Mouse (Mus musculus) gastrocnemius, postnatal 14 days (tissue): ENCODE data around the gene Neu3. TPM values are rescaled to one million over a fixed set of nuclear protein-coding genes. Genes with fewer than 3 reads are reported as not detected.

Source experiments
- DNase-seq: peaks from one replicate; pipeline ENCODE4 v3.0.0; 2021; ENCODE audit warnings: mixed read lengths
- intact Hi-C: fragments of 180-260 bp; cut with DNase I; formaldehyde crosslinking; loops from one replicate; pipeline ENCODE4 v1.15.1; 2025; ENCODE audit warnings: low total_unique reads
- total RNA-seq, 2 experiments: library from RNA; stranded (reverse); gene quantifications; 2 replicates each; pipeline ENCODE4 v1.2.3; 2021

Neu3 gene
- total RNA-seq, 2 experiments from 2014 or later = 2.9 to 3.3 TPM

GRCm38 (mm10) chr7:99799118-99799517, 29.1 kb downstream of the Neu3 start:
- DNase-seq = no peak
- intact Hi-C loops = loop anchor here (2.0 to 10.0 kb wide), 3 partner anchors 84 to 182 kb away; partner anchors contain the start of gene Slco2b1

GRCm38 (mm10) chr7:99797911-99798647, 30.1 kb downstream of the Neu3 start:
- intact Hi-C loops = loop anchor here (2.0 to 10.0 kb wide), 3 partner anchors 83 to 181 kb away; partner anchors contain the start of gene Slco2b1
- DNase-seq = peak; percentile 26

GRCm38 (mm10) chr7:99797261-99797660, 31.0 kb downstream of the Neu3 start:
- intact Hi-C loops = loop anchor here (5.0 to 10.0 kb wide), 2 partner anchors 82 to 135 kb away; partner anchors contain the start of gene Slco2b1

GRCm38 (mm10) chr7:99796471-99796870, 31.7 kb downstream of the Neu3 start:
- intact Hi-C loops = loop anchor here (5.0 to 10.0 kb wide), 2 partner anchors 82 to 134 kb away; partner anchors contain the start of gene Slco2b1
- DNase-seq = no peak

More at GRCm38 (mm10) chr7:99797261-99797660, 31.0 kb downstream of the Neu3 start:
- DNase-seq = no peak

- DNase-seq = no peak
- intact Hi-C loops = loop anchor here (5.0 to 10.0 kb wide), 2 partner anchors 81 to 133 kb away; partner anchors contain the start of gene Slco2b1
Observed at GRCm38 (mm10) chr7:99795192-99795981, 32.8 kb downstream of the Neu3 start.

- intact Hi-C loops = loop anchor here (10.0 kb wide), 1 partner anchor 79 kb away; the partner anchor contains the start of gene Slco2b1
- DNase-seq = no peak
Observed at GRCm38 (mm10) chr7:99794096-99794495, 34.1 kb downstream of the Neu3 start.

- no peak for DNase-seq
- intact Hi-C loops = loop anchor here (10.0 kb wide), 1 partner anchor 76 kb away; the partner anchor contains the start of gene Slco2b1
Observed at GRCm38 (mm10) chr7:99790816-99791215, 37.4 kb downstream of the Neu3 start.

- peak; percentile 16 for DNase-seq
- intact Hi-C loops = no loop called here
Observed at GRCm38 (mm10) chr7:99788563-99788962, 39.7 kb downstream of the Neu3 start.

GRCm38 (mm10) chr7:99787935-99788334, 40.3 kb downstream of the Neu3 start:
- intact Hi-C loops = no loop called here
- no peak for DNase-seq

GRCm38 (mm10) chr7:99786774-99787173, 41.4 kb downstream of the Neu3 start:
- DNase-seq = no peak
- intact Hi-C loops = no loop called here

- intact Hi-C loops = no loop called here
- DNase-seq = no peak
Observed at GRCm38 (mm10) chr7:99785553-99785952, 42.7 kb downstream of the Neu3 start.

GRCm38 (mm10) chr7:99783421-99783820, 44.8 kb downstream of the Neu3 start:
- no peak for DNase-seq
- intact Hi-C loops = no loop called here

GRCm38 (mm10) chr7:99781916-99782315, 46.3 kb downstream of the Neu3 start:
- intact Hi-C loops = no loop called here
- DNase-seq = no peak

- intact Hi-C loops = no loop called here
- DNase-seq = no peak
Observed at GRCm38 (mm10) chr7:99781385-99781784, 46.8 kb downstream of the Neu3 start.

- no peak for DNase-seq
- intact Hi-C loops = no loop called here
Observed at GRCm38 (mm10) chr7:99763207-99763606, 65.0 kb downstream of the Neu3 start, which contains the start of gene Olfr521. Gene Olfr521, plus strand, starts transcription at chr7:99763507.

Other genes starting within 250 kb of the Neu3 start
- gene Tpbgl, start 201.3 kb downstream of the Neu3 start, total RNA-seq = 10 to 100 TPM; 38.7 to 43.2 TPM
- 1 to 10 TPM; 6.4 to 7.5 TPM for gene Slco2b1, start 117.1 kb downstream of the Neu3 start, total RNA-seq
- gene Olfr520, start 98.1 kb downstream of the Neu3 start, total RNA-seq = under 1 TPM in 1 of 2 experiments, not detected in 1; 0.31 TPM
- gene Olfr521, start 64.9 kb downstream of the Neu3 start, total RNA-seq = not detected
- gene Xrra1, start 30.7 kb upstream of the Neu3 start, total RNA-seq = 1 to 10 TPM in 1 of 2 experiments, under 1 TPM in 1; 0.47 to 1.4 TPM
- 10 to 100 TPM; 45.4 to 58.1 TPM for gene Spcs2, start 35.0 kb upstream of the Neu3 start, total RNA-seq
- 1 to 10 TPM; 6.4 to 7.4 TPM for gene Rnf169, start 152.0 kb upstream of the Neu3 start, total RNA-seq
- gene Chrdl2, start 177.8 kb upstream of the Neu3 start, total RNA-seq = 1 to 10 TPM; 1.5 to 3.0 TPM